Mouse (Mus musculus): Measurements from ENCODE around the gene Impdh1. TPM values are rescaled to one million over a fixed set of nuclear protein-coding genes. Genes with fewer than 3 reads are reported as not detected.
"Not testable (repeated sequence)": the region's sequence is repeated elsewhere in the genome, so short reads cannot be mapped to it uniquely, and the experiment has no call there.

The Impdh1 gene
- polyA plus RNA-seq, 1 experiment from 2014 or later: 50.4 TPM

GRCm38 (mm10) chr6:29175113-29175512 is 41.1 kb downstream of the Impdh1 start:
- no peaks in the 10 kb centered on the region for H3K36me3 ChIP-seq
- no peak for ATAC-seq (ENCODE audit: insufficient number of reproducible peaks, low FRiP score, low TSS enrichment, low read depth)
- H3K27me3 ChIP-seq: peaks cover 77% of the 10 kb centered on the region
- H3K27ac ChIP-seq: no peak overlapping the region
- no peak overlapping the region for H3K9ac ChIP-seq
- WGBS: 66% methylated on average over 3 of the region's 3 CpGs
- no peaks in the 10 kb centered on the region for H3K9me3 ChIP-seq
- no peak overlapping the region for H3K4me3 ChIP-seq
- peaks cover 30% of the 10 kb centered on the region for H3K4me1 ChIP-seq
- no peak overlapping the region for H3K4me2 ChIP-seq

- ATAC-seq (ENCODE audit: insufficient number of reproducible peaks, low FRiP score, low TSS enrichment, low read depth): no peak
- no peaks in the 10 kb centered on the region for H3K9me3 ChIP-seq
- H3K27me3 ChIP-seq: peaks cover 83% of the 10 kb centered on the region
- no peaks in the 10 kb centered on the region for H3K36me3 ChIP-seq
- WGBS: 12% methylated on average over 7 of the region's 7 CpGs
- peaks cover 30% of the 10 kb centered on the region for H3K4me1 ChIP-seq
- H3K4me2 ChIP-seq: no peak overlapping the region
- no peak overlapping the region for H3K27ac ChIP-seq
- no peak overlapping the region for H3K9ac ChIP-seq
- H3K4me3 ChIP-seq: no peak overlapping the region
Observed at GRCm38 (mm10) chr6:29174368-29174767, 41.8 kb downstream of the Impdh1 start.

- H3K9ac ChIP-seq: peak overlapping the region; percentile 58
- ATAC-seq (ENCODE audit: insufficient number of reproducible peaks, low FRiP score, low TSS enrichment, low read depth): no peak
- H3K27ac ChIP-seq: no peak overlapping the region
- WGBS: 1% methylated on average over 39 of the region's 40 CpGs
- H3K4me3 ChIP-seq: peak overlapping the region; percentile 54
- H3K9me3 ChIP-seq: no peaks in the 10 kb centered on the region
- peaks cover 82% of the 10 kb centered on the region for H3K27me3 ChIP-seq
- H3K36me3 ChIP-seq: no peaks in the 10 kb centered on the region
- H3K4me2 ChIP-seq: peak overlapping the region; percentile 100
- H3K4me1 ChIP-seq: peaks cover 18% of the 10 kb centered on the region
Observed at GRCm38 (mm10) chr6:29170952-29171388, 45.2 kb downstream of the Impdh1 start.

- H3K9me3 ChIP-seq: no peaks in the 10 kb centered on the region
- peaks cover 18% of the 10 kb centered on the region for H3K4me1 ChIP-seq
- peaks cover 76% of the 10 kb centered on the region for H3K27me3 ChIP-seq
- ATAC-seq (ENCODE audit: insufficient number of reproducible peaks, low FRiP score, low TSS enrichment, low read depth): no peak
- no peaks in the 10 kb centered on the region for H3K36me3 ChIP-seq
- peak overlapping the region; percentile 58 for H3K9ac ChIP-seq
- H3K27ac ChIP-seq: no peak overlapping the region
- peak overlapping the region; percentile 54 for H3K4me3 ChIP-seq
- 1% methylated on average over 62 of the region's 63 CpGs for WGBS
- H3K4me2 ChIP-seq: peak overlapping the region; percentile 100
Observed at GRCm38 (mm10) chr6:29170063-29170921, 45.9 kb downstream of the Impdh1 start.

GRCm38 (mm10) chr6:29169675-29170062 is 46.5 kb downstream of the Impdh1 start:
- WGBS: 8% methylated on average over 12 of the region's 12 CpGs

GRCm38 (mm10) chr6:29168871-29169270 is 47.3 kb downstream of the Impdh1 start:
- 50% methylated on average over 2 of the region's 2 CpGs for WGBS
- peaks cover 62% of the 10 kb centered on the region for H3K27me3 ChIP-seq
- no peak overlapping the region for H3K4me2 ChIP-seq
- no peak overlapping the region for H3K27ac ChIP-seq
- ATAC-seq (ENCODE audit: insufficient number of reproducible peaks, low FRiP score, low TSS enrichment, low read depth): no peak
- peaks cover 23% of the 10 kb centered on the region for H3K4me1 ChIP-seq
- H3K4me3 ChIP-seq: no peak overlapping the region
- no peaks in the 10 kb centered on the region for H3K9me3 ChIP-seq
- H3K9ac ChIP-seq: no peak overlapping the region
- no peaks in the 10 kb centered on the region for H3K36me3 ChIP-seq

More at GRCm38 (mm10) chr6:29169675-29170062, 46.5 kb downstream of the Impdh1 start:
- no peaks in the 10 kb centered on the region for H3K9me3 ChIP-seq
- H3K9ac ChIP-seq: no peak overlapping the region
- H3K4me2 ChIP-seq: peak overlapping the region; percentile 100
- H3K36me3 ChIP-seq: no peaks in the 10 kb centered on the region
- peaks cover 70% of the 10 kb centered on the region for H3K27me3 ChIP-seq
- H3K4me3 ChIP-seq: peak overlapping the region; percentile 54
- no peak for ATAC-seq (ENCODE audit: insufficient number of reproducible peaks, low FRiP score, low TSS enrichment, low read depth)
- peaks cover 21% of the 10 kb centered on the region for H3K4me1 ChIP-seq
- no peak overlapping the region for H3K27ac ChIP-seq

GRCm38 (mm10) chr6:29166196-29166595 is 50.0 kb downstream of the Impdh1 start:
- ATAC-seq (ENCODE audit: insufficient number of reproducible peaks, low FRiP score, low TSS enrichment, low read depth): no peak
- H3K9ac ChIP-seq: no peak overlapping the region
- peaks cover 25% of the 10 kb centered on the region for H3K4me1 ChIP-seq
- H3K27me3 ChIP-seq: peaks cover 42% of the 10 kb centered on the region
- no peak overlapping the region for H3K27ac ChIP-seq
- H3K4me2 ChIP-seq: no peak overlapping the region
- H3K36me3 ChIP-seq: no peaks in the 10 kb centered on the region
- H3K4me3 ChIP-seq: no peak overlapping the region
- H3K9me3 ChIP-seq: no peaks in the 10 kb centered on the region
- WGBS: 14% methylated on average over 1 of the region's 1 CpGs

- Histone ChIP-seq H3K27me3 (peaks cover 26% of the 10 kb centered on the region), H3K9me3 (no peaks in the 10 kb centered on the region), H3K27ac (no peak within 1 kb of the TSS), H3K36me3 (peaks cover 8% of the 10 kb centered on the region), H3K4me3 (peak within 1 kb of the TSS; percentile 77), H3K4me2 (peak within 1 kb of the TSS; percentile 86), H3K4me1 (peaks cover 10% of the 10 kb centered on the region; the same call in 1 of the 2 replicates), H3K9ac (peak within 1 kb of the TSS; percentile 77)
- WGBS: 8% methylated on average over 42 of the region's 42 CpGs
- ATAC-seq (ENCODE audit: insufficient number of reproducible peaks, low FRiP score, low TSS enrichment, low read depth): peak; percentile 80
Observed at GRCm38 (mm10) chr6:29164314-29165244, 51.6 kb downstream of the Impdh1 start, which contains the start of gene Rbm28. TSS of gene Rbm28 (minus strand) at chr6:29165006.

- not testable (repeated sequence) for H3K4me2 ChIP-seq; ATAC-seq (ENCODE audit: insufficient number of reproducible peaks, low FRiP score, low TSS enrichment, low read depth); H3K4me1 ChIP-seq; H3K27me3 ChIP-seq; H3K27ac ChIP-seq; H3K9me3 ChIP-seq; H3K4me3 ChIP-seq; H3K9ac ChIP-seq
- 97% methylated on average over 5 of the region's 5 CpGs for WGBS
- peaks cover 40% of the 10 kb centered on the region for H3K36me3 ChIP-seq
Observed at GRCm38 (mm10) chr6:29161291-29161690, 54.9 kb downstream of the Impdh1 start.

GRCm38 (mm10) chr6:29160786-29161185 is 55.4 kb downstream of the Impdh1 start:
- no peaks in the 10 kb centered on the region for H3K27me3 ChIP-seq
- 93% methylated on average over 2 of the region's 2 CpGs for WGBS
- no peak overlapping the region for H3K4me3 ChIP-seq

GRCm38 (mm10) chr6:29156326-29156725 is 59.8 kb downstream of the Impdh1 start:
- WGBS: 91% methylated on average over 5 of the region's 5 CpGs
- no peaks in the 10 kb centered on the region for H3K9me3 ChIP-seq
- no peaks in the 10 kb centered on the region for H3K27me3 ChIP-seq
- H3K4me3 ChIP-seq: no peak overlapping the region
- H3K9ac ChIP-seq: no peak overlapping the region
- no peak overlapping the region for H3K27ac ChIP-seq
- peaks cover 82% of the 10 kb centered on the region for H3K36me3 ChIP-seq
- H3K4me1 ChIP-seq: no peaks in the 10 kb centered on the region
- H3K4me2 ChIP-seq: no peak overlapping the region
- no peak for ATAC-seq (ENCODE audit: insufficient number of reproducible peaks, low FRiP score, low TSS enrichment, low read depth)

More at GRCm38 (mm10) chr6:29160786-29161185, 55.4 kb downstream of the Impdh1 start:
- ATAC-seq (ENCODE audit: insufficient number of reproducible peaks, low FRiP score, low TSS enrichment, low read depth): no peak
- H3K27ac ChIP-seq: no peak overlapping the region
- no peak overlapping the region for H3K4me2 ChIP-seq
- H3K4me1 ChIP-seq: peaks cover 10% of the 10 kb centered on the region; the same call in 1 of the 2 replicates
- H3K9ac ChIP-seq: no peak overlapping the region
- H3K36me3 ChIP-seq: peaks cover 45% of the 10 kb centered on the region
- no peaks in the 10 kb centered on the region for H3K9me3 ChIP-seq

All from limb, embryonic 15.5 days (tissue).